Mouse (Mus musculus) liver, embryonic 12.5 days (tissue): ENCODE results near the gene Sufu. TPM values are rescaled to one million over a fixed set of nuclear protein-coding genes. Genes with fewer than 3 reads are reported as not detected.

ENCODE experiments used
- ATAC-seq: fragments of 200-750 bp; cut with Nextera tagmentation; 2 replicates; pipeline ENCODE4 v1.8.0; 2017; ENCODE audit warnings: moderate number of reproducible peaks, mild to moderate bottlenecking, moderate library complexity
- H3K27ac ChIP-seq: fragments of 300-500 bp; sonication (generic); 2 replicates; pipeline ENCODE4 v1.5.1; 2016; ENCODE audit warnings: mild to moderate bottlenecking
- H3K27me3 ChIP-seq: fragments of 300-500 bp; sonication (generic); replicated peaks from 2 replicates; pipeline ENCODE4 v1.6.1; 2016; ENCODE audit warnings: mild to moderate bottlenecking, moderate library complexity
- H3K36me3 ChIP-seq: fragments of 300-500 bp; sonication (generic); 2 replicates; pipeline ENCODE4 v1.6.1; 2016; ENCODE audit warnings: mild to moderate bottlenecking, moderate library complexity
- H3K4me1 ChIP-seq: fragments of 300-500 bp; sonication (generic); 2 replicates; pipeline ENCODE4 v1.6.1; 2016
- H3K4me2 ChIP-seq: fragments of 300-500 bp; sonication (generic); 2 replicates; pipeline ENCODE4 v1.6.1; 2016; ENCODE audit warnings: mild to moderate bottlenecking, moderate library complexity
- H3K4me3 ChIP-seq: fragments of 300-500 bp; sonication (generic); 2 replicates; pipeline ENCODE4 v1.5.1; 2016; ENCODE audit warnings: mild to moderate bottlenecking, moderate library complexity
- H3K9ac ChIP-seq: fragments of 300-500 bp; sonication (generic); 2 replicates; pipeline ENCODE4 v1.6.1; 2016; ENCODE audit warnings: mild to moderate bottlenecking, moderate library complexity
- H3K9me3 ChIP-seq: fragments of 300-500 bp; sonication (generic); replicated peaks from 2 replicates; pipeline ENCODE4 v1.6.1; 2016; ENCODE audit warnings: mild to moderate bottlenecking, moderate library complexity
- WGBS: fragments of 180-500 bp; shearing (Covaris S2); methylation state at CpG from one replicate; pipeline ENCODE4 v1.1.7; 2016; ENCODE audit not compliant: insufficient replicate concordance; 5-methylcytosine and 5-hydroxymethylcytosine counted together
- polyA plus RNA-seq: library from polyadenylated mRNA; unstranded; fragments of >200 nt; fragmentation: Nextera tagmentation; extraction: Ambion mirVana; gene quantifications from 2 replicates; pipeline ENCODE4 v1.2.1, GENCODE M21; 2016

The Sufu gene
- polyA plus RNA-seq, 1 experiment from 2014 or later = 12.4 TPM

- H3K4me3 ChIP-seq = peak overlapping the region; percentile 86
- H3K27ac ChIP-seq = peak overlapping the region; percentile 80
- WGBS = 10% methylated on average over 8 of the region's 8 CpGs
- no peaks in the 10 kb centered on the region for H3K27me3 ChIP-seq
- H3K9me3 ChIP-seq = no peaks in the 10 kb centered on the region
- H3K9ac ChIP-seq = peak overlapping the region; percentile 80
- peak overlapping the region; percentile 93 for H3K4me2 ChIP-seq
- H3K4me1 ChIP-seq = peaks cover 47% of the 10 kb centered on the region
- no peak for ATAC-seq
- peaks cover 13% of the 10 kb centered on the region for H3K36me3 ChIP-seq
Observed at GRCm38 (mm10) chr19:46396109-46396508, 587 bp upstream of the Sufu start.

GRCm38 (mm10) chr19:46397436-46398001, 823 bp downstream of the Sufu start:
- H3K4me1 ChIP-seq = peaks cover 43% of the 10 kb centered on the region
- peak overlapping the region; percentile 88 for H3K9ac ChIP-seq
- H3K36me3 ChIP-seq = peaks cover 11% of the 10 kb centered on the region
- 5% methylated on average over 19 of the region's 19 CpGs for WGBS
- no peaks in the 10 kb centered on the region for H3K9me3 ChIP-seq
- H3K4me3 ChIP-seq = peak overlapping the region; percentile 86
- peak overlapping the region; percentile 93 for H3K4me2 ChIP-seq
- ATAC-seq = no peak
- no peaks in the 10 kb centered on the region for H3K27me3 ChIP-seq
- H3K27ac ChIP-seq = peak overlapping the region; percentile 78; the same call in 1 of the 2 replicates

- H3K4me1 ChIP-seq = peaks cover 41% of the 10 kb centered on the region
- H3K4me3 ChIP-seq = no peak overlapping the region
- no peak overlapping the region for H3K27ac ChIP-seq
- no peaks in the 10 kb centered on the region for H3K9me3 ChIP-seq
- 0 out of 2 replicates have a peak overlapping the region, but pooled peaks have one; percentile 88 for H3K9ac ChIP-seq
- WGBS = 57% methylated on average over 3 of the region's 3 CpGs
- ATAC-seq = no peak
- H3K4me2 ChIP-seq = peak overlapping the region; percentile 93
- H3K36me3 ChIP-seq = peaks cover 20% of the 10 kb centered on the region
- no peaks in the 10 kb centered on the region for H3K27me3 ChIP-seq
Observed at GRCm38 (mm10) chr19:46398401-46398800, 1.7 kb downstream of the Sufu start.

DNA sequence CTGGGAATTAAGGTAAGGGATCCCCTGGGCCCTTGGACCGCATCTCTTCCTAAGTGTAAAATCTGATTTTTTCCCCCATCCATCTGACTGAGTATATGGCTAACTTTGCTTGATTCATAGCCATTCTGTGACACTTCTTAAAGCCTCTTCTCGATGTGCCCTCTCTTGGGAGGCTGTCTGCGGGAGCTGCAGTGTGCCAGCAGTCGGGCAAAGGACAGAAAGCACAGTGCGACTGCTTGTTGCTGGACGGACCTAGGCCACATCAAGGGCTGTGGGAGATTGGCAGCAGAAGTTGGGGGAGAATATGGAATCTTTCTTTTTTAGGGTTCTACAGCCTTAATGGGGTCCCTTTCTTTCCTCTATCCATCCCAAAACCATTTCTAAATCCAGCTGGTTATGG, 2.7 kb downstream of the Sufu start:
- H3K27me3 ChIP-seq = no peaks in the 10 kb centered on the region
- H3K36me3 ChIP-seq = peaks cover 27% of the 10 kb centered on the region
- no peak overlapping the region for H3K9ac ChIP-seq
- no peak overlapping the region for H3K27ac ChIP-seq
- no peak for ATAC-seq
- no peaks in the 10 kb centered on the region for H3K9me3 ChIP-seq
- H3K4me1 ChIP-seq = peaks cover 31% of the 10 kb centered on the region
- H3K4me3 ChIP-seq = no peak overlapping the region
- no peak overlapping the region for H3K4me2 ChIP-seq
- 79% methylated on average over 6 of the region's 6 CpGs for WGBS

GRCm38 (mm10) chr19:46399886-46400285, 3.2 kb downstream of the Sufu start:
- Histone ChIP-seq H3K27ac (no peak overlapping the region), H3K27me3 (no peaks in the 10 kb centered on the region), H3K4me2 (no peak overlapping the region), H3K4me3 (no peak overlapping the region), H3K9me3 (no peaks in the 10 kb centered on the region), H3K9ac (no peak overlapping the region), H3K4me1 (peaks cover 27% of the 10 kb centered on the region), H3K36me3 (peaks cover 28% of the 10 kb centered on the region)
- ATAC-seq = no peak
- WGBS = 80% methylated on average over 7 of the region's 7 CpGs

DNA sequence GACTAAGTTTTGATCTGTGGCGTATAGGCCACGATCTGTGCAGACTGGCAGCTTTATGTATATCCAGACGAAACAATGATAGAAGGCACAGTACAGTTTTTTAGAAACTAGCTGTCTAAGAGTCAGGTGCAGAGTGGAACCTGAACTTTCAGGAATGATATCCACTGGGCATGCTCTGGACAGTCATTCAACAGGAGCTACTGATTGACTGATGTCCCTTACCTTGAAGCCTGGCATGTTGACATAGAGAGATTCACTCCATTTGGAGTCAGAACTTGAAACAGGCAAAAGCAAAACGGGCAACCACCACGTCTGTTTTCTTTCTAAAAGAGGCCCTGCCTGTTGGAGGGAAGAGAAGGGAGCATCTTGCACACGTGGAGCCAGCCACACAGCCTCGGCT, 3.9 kb downstream of the Sufu start:
- WGBS = 73% methylated on average over 7 of the region's 7 CpGs
- Histone ChIP-seq H3K9me3 (no peaks in the 10 kb centered on the region), H3K27me3 (no peaks in the 10 kb centered on the region), H3K4me1 (peaks cover 27% of the 10 kb centered on the region), H3K4me3 (no peak overlapping the region), H3K36me3 (peaks cover 32% of the 10 kb centered on the region), H3K27ac (no peak overlapping the region), H3K9ac (no peak overlapping the region), H3K4me2 (no peak overlapping the region)
- ATAC-seq = no peak

DNA sequence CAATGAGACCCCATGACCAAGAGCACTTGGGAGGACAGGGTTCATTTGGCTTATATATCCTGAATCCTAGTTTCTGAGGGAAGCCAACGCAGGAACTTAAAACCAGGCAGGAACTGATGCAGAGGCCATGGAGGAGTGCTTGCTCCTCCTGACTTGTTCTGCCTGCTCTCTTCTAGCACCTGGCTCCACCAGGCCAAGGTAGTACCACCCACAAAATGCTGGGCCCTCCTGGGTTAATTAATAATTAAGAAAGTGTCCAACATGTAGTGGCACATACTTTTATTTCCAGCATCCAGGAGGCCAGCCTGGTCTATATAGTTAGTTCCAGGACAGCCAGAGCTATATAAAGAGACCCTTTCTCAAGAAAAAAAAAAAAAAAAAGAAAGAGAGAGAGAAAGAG, 7.3 kb downstream of the Sufu start:
- Histone ChIP-seq H3K4me2 (no peak overlapping the region), H3K27me3 (no peaks in the 10 kb centered on the region), H3K4me3 (no peak overlapping the region), H3K27ac (no peak overlapping the region), H3K9ac (no peak overlapping the region), H3K9me3 (no peaks in the 10 kb centered on the region), H3K4me1 (peaks cover 12% of the 10 kb centered on the region; the same call in 1 of the 2 replicates), H3K36me3 (peaks cover 41% of the 10 kb centered on the region)
- no peak for ATAC-seq
- WGBS = 68% methylated on average over 1 of the region's 1 CpGs

GRCm38 (mm10) chr19:46406592-46407386, 10.1 kb downstream of the Sufu start:
- H3K27ac ChIP-seq = peak overlapping the region; percentile 34; the same call in 1 of the 2 replicates
- no peak overlapping the region for H3K9ac ChIP-seq
- peaks cover 23% of the 10 kb centered on the region for H3K4me1 ChIP-seq
- H3K9me3 ChIP-seq = no peaks in the 10 kb centered on the region
- H3K27me3 ChIP-seq = no peaks in the 10 kb centered on the region
- ATAC-seq = no peak
- H3K36me3 ChIP-seq = peaks cover 32% of the 10 kb centered on the region
- 69% methylated on average over 8 of the region's 8 CpGs for WGBS
- H3K4me3 ChIP-seq = no peak overlapping the region
- H3K4me2 ChIP-seq = no peak overlapping the region

- no peak overlapping the region for H3K4me2 ChIP-seq
- H3K4me3 ChIP-seq = no peak overlapping the region
- no peaks in the 10 kb centered on the region for H3K9me3 ChIP-seq
- no peak overlapping the region for H3K27ac ChIP-seq
- ATAC-seq = no peak
- no peaks in the 10 kb centered on the region for H3K27me3 ChIP-seq
- H3K4me1 ChIP-seq = peaks cover 26% of the 10 kb centered on the region
- peaks cover 14% of the 10 kb centered on the region; the same call in 1 of the 2 replicates for H3K36me3 ChIP-seq
- 56% methylated on average over 3 of the region's 3 CpGs for WGBS
- H3K9ac ChIP-seq = no peak overlapping the region
Observed at GRCm38 (mm10) chr19:46409506-46409905, 12.8 kb downstream of the Sufu start.

DNA sequence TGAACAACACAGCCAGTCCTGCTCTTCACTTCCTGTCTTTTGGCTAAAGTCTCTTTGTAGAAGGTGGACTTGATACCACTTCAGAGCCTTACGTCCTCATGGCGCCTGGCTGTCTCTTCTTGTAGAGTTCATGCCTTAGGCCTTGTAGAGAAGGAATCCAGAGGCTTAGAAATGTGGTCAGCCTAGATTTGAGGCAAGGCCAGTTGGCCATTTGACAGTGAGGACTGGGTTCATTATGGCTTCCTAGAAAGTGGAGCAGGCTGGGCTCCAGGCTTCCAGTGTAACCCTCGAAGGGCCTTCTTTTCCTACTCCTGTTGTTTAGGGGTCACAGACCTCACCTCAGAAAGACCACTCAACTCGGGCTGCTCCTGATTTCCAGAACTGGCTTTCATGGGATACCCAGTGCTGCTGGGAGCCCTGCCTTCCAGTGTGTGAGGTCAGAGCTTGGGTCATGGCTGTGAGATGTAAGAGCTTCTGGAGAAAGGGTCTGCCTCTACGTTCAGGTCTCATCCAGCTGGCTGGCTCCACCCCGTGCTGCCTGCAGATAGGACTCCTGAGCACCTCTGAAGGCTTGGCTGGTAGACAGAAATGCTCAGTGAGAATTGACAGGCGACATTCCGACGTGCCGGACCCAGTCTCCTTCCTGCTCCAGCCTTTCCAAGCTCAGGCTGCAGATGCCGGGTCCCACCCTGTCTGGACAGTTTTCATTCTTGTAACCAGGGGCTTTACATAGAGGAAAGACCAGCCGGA, 15.5 kb downstream of the Sufu start:
- Histone ChIP-seq H3K27ac (no peak overlapping the region), H3K27me3 (no peaks in the 10 kb centered on the region), H3K4me1 (peaks cover 33% of the 10 kb centered on the region), H3K9ac (no peak overlapping the region), H3K36me3 (peaks cover 7% of the 10 kb centered on the region; the same call in 1 of the 2 replicates), H3K4me3 (no peak overlapping the region), H3K9me3 (no peaks in the 10 kb centered on the region), H3K4me2 (no peak overlapping the region)
- WGBS = 76% methylated on average over 12 of the region's 12 CpGs
- ATAC-seq = no peak

- ATAC-seq = no peak
- H3K4me3 ChIP-seq = no peak overlapping the region
- H3K36me3 ChIP-seq = no peaks in the 10 kb centered on the region
- no peaks in the 10 kb centered on the region for H3K27me3 ChIP-seq
- no peak overlapping the region for H3K4me2 ChIP-seq
- no peak overlapping the region for H3K27ac ChIP-seq
- H3K4me1 ChIP-seq = peaks cover 25% of the 10 kb centered on the region
- no peak overlapping the region for H3K9ac ChIP-seq
- WGBS = 81% methylated on average over 2 of the region's 2 CpGs
- no peaks in the 10 kb centered on the region for H3K9me3 ChIP-seq
Observed at GRCm38 (mm10) chr19:46413969-46414368, 17.3 kb downstream of the Sufu start.

GRCm38 (mm10) chr19:46414486-46414885, 17.8 kb downstream of the Sufu start:
- Histone ChIP-seq H3K9me3 (no peaks in the 10 kb centered on the region), H3K4me2 (no peak overlapping the region), H3K9ac (no peak overlapping the region), H3K4me3 (no peak overlapping the region), H3K27me3 (no peaks in the 10 kb centered on the region), H3K36me3 (no peaks in the 10 kb centered on the region), H3K4me1 (peaks cover 20% of the 10 kb centered on the region), H3K27ac (no peak overlapping the region)
- WGBS = 79% methylated on average over 8 of the region's 8 CpGs
- no peak for ATAC-seq
